Comparison of ENCODE assay signal across 25 mouse cellular contexts in genomic region chr16:87044773-87045561, GRCm38 (mm10).
"Had no signal": no experiment of that assay in that cellular context is flagged by ENCODE, and none has a peak within 500 bp of the region (broad histone marks: within the 10 kb centered on the region; RNA-seq: fewer than 3 reads in every experiment).

No protein-coding gene starts in this region.

- H3K27me3 ChIP-seq: limb, embryonic 12.5 days; limb, embryonic 15.5 days; neural tube, embryonic 12.5 days; neural tube, embryonic 15.5 days had no signal

- ATAC-seq: intestine, postnatal 0 days; liver, postnatal 0 days; lung, postnatal 0 days had no signal

- H3K4me3 ChIP-seq: layer of hippocampus, adult 2 months; left cerebral cortex, adult 2 months; limb, embryonic 12.5 days; limb, embryonic 15.5 days; neural tube, embryonic 12.5 days; neural tube, embryonic 15.5 days had no signal

- H3K4me1 ChIP-seq: limb, embryonic 12.5 days; limb, embryonic 15.5 days; neural tube, embryonic 12.5 days; neural tube, embryonic 15.5 days had no signal

- H3K4me2 ChIP-seq: limb, embryonic 12.5 days; limb, embryonic 15.5 days; liver, embryonic 11.5 days; lung, embryonic 14.5 days; neural tube, embryonic 12.5 days; neural tube, embryonic 15.5 days had no signal

- H3K36me3 ChIP-seq: limb, embryonic 12.5 days; limb, embryonic 15.5 days; neural tube, embryonic 12.5 days; neural tube, embryonic 15.5 days had no signal

- H3K27ac ChIP-seq: kidney, postnatal 0 days; layer of hippocampus, adult 2 months; left cerebral cortex, adult 2 months; limb, embryonic 12.5 days; limb, embryonic 15.5 days; liver, embryonic 14.5 days; macrophage; neural tube, embryonic 12.5 days; neural tube, embryonic 15.5 days; stomach, postnatal 0 days had no signal

- H3K9ac ChIP-seq: limb, embryonic 12.5 days; limb, embryonic 15.5 days; liver, embryonic 14.5 days; liver, postnatal 0 days; lung, embryonic 14.5 days; neural tube, embryonic 12.5 days; neural tube, embryonic 15.5 days had no signal

- DNase-seq: kidney, adult 2 months; kidney, postnatal 25 days; layer of hippocampus, adult 9-11 months; left cerebral cortex, postnatal 4 days; liver, postnatal 0 days; lung, embryonic 14.5 days; right cerebral cortex, adult 18-20 months; right cerebral cortex, postnatal 14 days; right cerebral cortex, postnatal 4 days; thymus, adult 2 months; thymus, postnatal 14 days; thymus, postnatal 4 days had no signal

- H3K9me3 ChIP-seq: limb, embryonic 12.5 days; limb, embryonic 15.5 days; neural tube, embryonic 12.5 days; neural tube, embryonic 15.5 days had no signal
